Mouse (Mus musculus) testis, adult 2 months (tissue): Measurements from ENCODE around the gene Vac14.

Experiments used
- CTCF ChIP-seq: fragments of 200-500 bp; IDR thresholded peaks from 2 replicates; pipeline ENCODE4 v1.5.1; 2012; ENCODE audit warnings: low read depth, mild to moderate bottlenecking, inconsistent platforms, low read length, moderate library complexity; ENCODE audit not compliant: control insufficient read depth, insufficient read depth, insufficient replicate concordance
- POLR2A ChIP-seq: fragments of 200-500 bp; IDR thresholded peaks from 2 replicates; pipeline ENCODE4 v1.6.1; 2012; ENCODE audit warnings: low read depth, mild to moderate bottlenecking, inconsistent platforms, low read length, moderate library complexity; ENCODE audit not compliant: control insufficient read depth

DNA sequence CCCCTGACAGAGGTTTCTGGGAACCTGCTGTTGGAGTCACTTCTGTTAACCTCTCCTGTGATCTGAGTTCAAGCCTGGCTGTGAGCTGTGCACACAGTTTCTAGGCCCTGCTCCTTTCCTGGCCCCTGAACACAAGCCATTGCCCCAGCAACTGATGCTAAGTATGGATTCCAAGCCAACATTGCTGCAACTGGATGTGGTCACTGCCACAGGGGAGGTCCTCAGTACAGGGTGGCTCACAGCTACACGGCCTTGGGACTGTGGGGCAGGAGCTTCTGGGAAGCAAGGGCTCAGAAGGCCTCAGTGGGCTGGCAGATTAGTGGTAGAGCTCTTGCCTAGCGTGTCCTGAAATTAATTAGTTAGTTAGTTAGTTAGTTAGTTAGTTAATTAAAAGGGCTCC is 82.2 kb downstream of the Vac14 start:
- no peak for TF ChIP-seq CTCF
- TF ChIP-seq POLR2A: no peak
